Comparison of ENCODE assay signal across 13 mouse cellular contexts in genomic region chr15:87367381-87367780, GRCm38 (mm10).
DNase-seq lines count a peak whose midpoint lies in the region; ATAC-seq and TF ChIP-seq lines count a peak whose summit lies in the region.
"Had no signal": no experiment of that assay in that cellular context is flagged by ENCODE, and none has a peak within 500 bp of the region (broad histone marks: within the 10 kb centered on the region; RNA-seq: fewer than 3 reads in every experiment).

No protein-coding gene starts in this region.

- H3K9me3 ChIP-seq in kidney, postnatal 0 days (replicated peaks; ENCODE audit: low read length) = no peaks in the 10 kb centered on the region
- H3K9me3 ChIP-seq in kidney, embryonic 15.5 days (replicated peaks) = no peaks in the 10 kb centered on the region; the same call in 1 of the 2 replicates
- H3K9me3 ChIP-seq: forebrain, embryonic 12.5 days; midbrain, embryonic 12.5 days had no signal

- ATAC-seq in kidney, postnatal 0 days (replicated peaks; ENCODE audit: low FRiP score, low read depth) = no peak
- no peak for ATAC-seq in kidney, embryonic 15.5 days (replicated peaks; ENCODE audit: low FRiP score)
- ATAC-seq in CD4-positive, CD25-positive, alpha-beta regulatory T cell, adult 4 months = no peak

- H3K4me3 ChIP-seq in cerebellum, adult 2 months (replicated peaks; ENCODE audit: insufficient read depth, low read depth, low read length) = no peak overlapping the region
- H3K4me3 ChIP-seq in kidney, postnatal 0 days (replicated peaks; ENCODE audit: low read depth, low read length) = no peak overlapping the region
- no peak overlapping the region for H3K4me3 ChIP-seq in kidney, embryonic 15.5 days (replicated peaks)
- H3K4me3 ChIP-seq: forebrain, embryonic 12.5 days; midbrain, embryonic 12.5 days had no signal

- peaks cover 9% of the 10 kb centered on the region for H3K4me1 ChIP-seq in cerebellum, adult 2 months (ENCODE audit: control insufficient read depth, insufficient read depth, low read length)
- no peaks in the 10 kb centered on the region for H3K4me1 ChIP-seq in kidney, postnatal 0 days (replicated peaks; ENCODE audit: insufficient read depth, low read length)
- no peaks in the 10 kb centered on the region for H3K4me1 ChIP-seq in kidney, embryonic 15.5 days
- H3K4me1 ChIP-seq: forebrain, embryonic 12.5 days; midbrain, embryonic 12.5 days had no signal

- no peak for TF ChIP-seq POLR2A in cerebellum, adult 2 months (IDR thresholded peaks at IDR 0.05; ENCODE audit: borderline replicate concordance, insufficient read depth, low read length)

- 62% methylated on average over 5 of the region's 5 CpGs for WGBS in cerebellum, adult 2 months
- whole genome bisulfite sequencing in kidney, postnatal 0 days = 48% methylated on average over 5 of the region's 5 CpGs
- WGBS in kidney, embryonic 15.5 days = 42% methylated on average over 5 of the region's 5 CpGs

- no peaks in the 10 kb centered on the region for H3K36me3 ChIP-seq in kidney, postnatal 0 days (ENCODE audit: insufficient read depth, low read length)
- H3K36me3 ChIP-seq in kidney, embryonic 15.5 days = no peaks in the 10 kb centered on the region
- H3K36me3 ChIP-seq: forebrain, embryonic 12.5 days; midbrain, embryonic 12.5 days had no signal

- DNase-seq in cerebellum, adult 2 months = no peak
- no peak for DNase-seq in cerebellum, adult 11-12 months
- no peak for DNase-seq in kidney, postnatal 0 days (ENCODE audit: low spot score)
- peak; percentile 4 for DNase-seq in thymus, postnatal 25 days
- no peak for DNase-seq in thymus, postnatal 10 days (ENCODE audit: low spot score in 2 of 2)
- peak; percentile 40 for DNase-seq in testis, postnatal 14 days (ENCODE audit: low spot score)
- DNase-seq: adrenal gland, adult 2 months; B cell, adult 2 months; heart, adult 18-20 months had no signal

- no peak overlapping the region for H3K9ac ChIP-seq in kidney, postnatal 0 days (ENCODE audit: low read depth, low read length)
- H3K9ac ChIP-seq in kidney, embryonic 15.5 days = no peak overlapping the region
- H3K9ac ChIP-seq: forebrain, embryonic 12.5 days; midbrain, embryonic 12.5 days had no signal

- peak; percentile 43; the same call in 1 of the 2 replicates for TF ChIP-seq CTCF in cerebellum, adult 2 months (IDR thresholded peaks at IDR 0.05; ENCODE audit: borderline replicate concordance, insufficient read depth, low read depth, low read length)
- peak; percentile 53 for TF ChIP-seq CTCF in kidney, postnatal 0 days (IDR thresholded peaks at IDR 0.05; ENCODE audit: low read depth)

- H3K4me2 ChIP-seq in kidney, postnatal 0 days (ENCODE audit: low read length) = no peak overlapping the region
- H3K4me2 ChIP-seq in kidney, embryonic 15.5 days = no peak overlapping the region
- H3K4me2 ChIP-seq: forebrain, embryonic 12.5 days; midbrain, embryonic 12.5 days had no signal

- no peaks in the 10 kb centered on the region for H3K27me3 ChIP-seq in cerebellum, adult 2 months (ENCODE audit: control insufficient read depth, insufficient read depth, low read length)
- no peaks in the 10 kb centered on the region for H3K27me3 ChIP-seq in kidney, postnatal 0 days (ENCODE audit: insufficient read depth, low read length)
- no peaks in the 10 kb centered on the region for H3K27me3 ChIP-seq in kidney, embryonic 15.5 days
- H3K27me3 ChIP-seq: forebrain, embryonic 12.5 days; midbrain, embryonic 12.5 days had no signal

- H3K27ac ChIP-seq in cerebellum, adult 2 months (ENCODE audit: insufficient read depth, low read length) = no peak overlapping the region
- no peak overlapping the region for H3K27ac ChIP-seq in kidney, postnatal 0 days
- no peak overlapping the region for H3K27ac ChIP-seq in kidney, embryonic 15.5 days
- H3K27ac ChIP-seq: forebrain, embryonic 12.5 days; midbrain, embryonic 12.5 days had no signal

Comparison
In these comparisons a context has a peak if more than half of its experiments do, and no peak if none do; other contexts are left out.
1. DNase-seq: peak in thymus, postnatal 25 days (single experiment) and testis, postnatal 14 days (single experiment); none in cerebellum, adult 2 months (0 of 2), cerebellum, adult 11-12 months (single experiment), kidney, postnatal 0 days (single experiment) and thymus, postnatal 10 days (0 of 2).